Mouse (Mus musculus) hindbrain, embryonic 11.5 days (tissue): ENCODE results near the gene Nusap1. TPM values are rescaled to one million over a fixed set of nuclear protein-coding genes. Genes with fewer than 3 reads are reported as not detected.

Experiments used
- ATAC-seq: fragments of 200-750 bp; cut with Nextera tagmentation; 2 replicates; pipeline ENCODE4 v1.8.0; 2017; ENCODE audit warnings: mild to moderate bottlenecking, moderate TSS enrichment, moderate library complexity; ENCODE audit not compliant: low FRiP score
- DNase-seq: peaks from one replicate; pipeline ENCODE4 v3.0.0-alpha.2; 2015; ENCODE audit warnings: low spot score
- H3K27ac ChIP-seq: fragments of 300-500 bp; sonication (generic); 2 replicates; pipeline ENCODE4 v1.5.1; 2014; ENCODE audit warnings: mild to moderate bottlenecking, low read depth, low read length
- H3K27me3 ChIP-seq: fragments of 300-500 bp; sonication (generic); 2 replicates; pipeline ENCODE4 v1.6.1; 2014; ENCODE audit warnings: mild to moderate bottlenecking, low read length, moderate library complexity, mixed read lengths; ENCODE audit not compliant: control insufficient read depth, insufficient read depth
- H3K36me3 ChIP-seq: fragments of 300-500 bp; sonication (generic); 2 replicates; pipeline ENCODE4 v1.6.1; 2014; ENCODE audit warnings: mild to moderate bottlenecking, low read length, moderate library complexity, mixed read lengths; ENCODE audit not compliant: control insufficient read depth, insufficient read depth
- H3K4me1 ChIP-seq: fragments of 300-500 bp; sonication (generic); replicated peaks from 2 replicates; pipeline ENCODE4 v1.6.1; 2014; ENCODE audit warnings: low read length, mixed read lengths; ENCODE audit not compliant: control insufficient read depth, insufficient read depth
- H3K4me2 ChIP-seq: fragments of 300-500 bp; sonication (generic); replicated peaks from 2 replicates; pipeline ENCODE4 v1.6.1; 2014; ENCODE audit warnings: mild to moderate bottlenecking, low read depth, low read length
- H3K4me3 ChIP-seq: fragments of 300-500 bp; sonication (generic); 2 replicates; pipeline ENCODE4 v1.5.1; 2014; ENCODE audit warnings: low read depth, low read length
- H3K9ac ChIP-seq: fragments of 300-500 bp; sonication (generic); 2 replicates; pipeline ENCODE4 v1.6.1; 2014; ENCODE audit warnings: low read depth, low read length
- H3K9me3 ChIP-seq: fragments of 300-500 bp; sonication (generic); 2 replicates; pipeline ENCODE4 v1.6.1; 2016; ENCODE audit warnings: low read length; ENCODE audit not compliant: control insufficient read depth
- WGBS: fragments of 180-500 bp; shearing (Covaris S2); extraction: QIAGEN DNeasy Blood & Tissue Kit; methylation state at CpG from one replicate; pipeline ENCODE4 v1.1.7; 2014; 5-methylcytosine and 5-hydroxymethylcytosine counted together
- polyA plus RNA-seq: library from polyadenylated mRNA; unstranded; fragments of >200 nt; fragmentation: Nextera tagmentation; extraction: Ambion mirVana; gene quantifications from 2 replicates; pipeline ENCODE4 v1.2.1, GENCODE M21; 2014

Nusap1 gene
- polyA plus RNA-seq, 1 experiment from 2014 or later = 87.1 TPM

GRCm38 (mm10) chr2:119696111-119696510 is 78.0 kb downstream of the Nusap1 start:
- WGBS = 86% methylated on average over 1 of the region's 1 CpGs
- ATAC-seq = no peak
- H3K36me3 ChIP-seq = no peaks in the 10 kb centered on the region

GRCm38 (mm10) chr2:119698472-119698871 is 80.4 kb downstream of the Nusap1 start:
- Histone ChIP-seq H3K4me3 (no peak overlapping the region), H3K9ac (no peak overlapping the region), H3K4me1 (no peaks in the 10 kb centered on the region), H3K36me3 (no peaks in the 10 kb centered on the region), H3K27ac (no peak overlapping the region), H3K27me3 (no peaks in the 10 kb centered on the region), H3K9me3 (no peaks in the 10 kb centered on the region), H3K4me2 (no peak overlapping the region)
- DNase-seq = no peak
- WGBS = 90% methylated on average over 2 of the region's 2 CpGs
- ATAC-seq = no peak

More at GRCm38 (mm10) chr2:119696111-119696510, 78.0 kb downstream of the Nusap1 start:
- Histone ChIP-seq H3K27me3 (no peaks in the 10 kb centered on the region), H3K4me3 (no peak overlapping the region), H3K9me3 (no peaks in the 10 kb centered on the region), H3K4me2 (no peak overlapping the region), H3K4me1 (no peaks in the 10 kb centered on the region), H3K27ac (no peak overlapping the region), H3K9ac (no peak overlapping the region)
- no peak for DNase-seq

DNA sequence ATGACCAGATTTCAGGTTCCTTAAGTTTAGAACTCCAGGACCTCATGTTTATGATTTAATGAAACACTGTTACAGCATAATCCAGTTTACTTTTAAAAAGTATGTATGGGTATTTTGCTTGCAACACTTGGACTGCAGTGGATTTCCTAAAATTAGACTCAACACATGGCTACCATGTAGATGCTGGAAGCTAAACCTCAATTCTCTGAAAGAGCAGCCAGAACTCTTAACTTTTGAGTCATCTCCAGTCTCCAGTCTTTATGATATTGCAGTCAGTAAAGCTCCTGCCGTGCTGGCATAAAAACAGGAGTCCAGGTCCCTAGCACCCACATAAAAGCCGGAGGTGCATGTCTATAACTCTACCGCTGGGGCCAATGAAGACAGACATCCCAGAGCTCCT is 81.9 kb downstream of the Nusap1 start:
- Histone ChIP-seq H3K4me3 (no peak overlapping the region), H3K27ac (no peak overlapping the region), H3K4me1 (no peaks in the 10 kb centered on the region), H3K4me2 (no peak overlapping the region), H3K9me3 (no peaks in the 10 kb centered on the region), H3K9ac (no peak overlapping the region), H3K27me3 (no peaks in the 10 kb centered on the region), H3K36me3 (no peaks in the 10 kb centered on the region)
- DNase-seq = no peak
- 98% methylated on average over 3 of the region's 3 CpGs for WGBS
- ATAC-seq = no peak

Other genes with a start within 250 kb of the Nusap1 start
- gene Ino80, start 140.6 kb upstream of the Nusap1 start, polyA plus RNA-seq = 3.7 and 5.6 TPM in 2 replicates
- gene Exd1, start 70.7 kb upstream of the Nusap1 start, polyA plus RNA-seq = 0.40 and 0.49 TPM in 2 replicates
- gene Chp1, start 70.6 kb upstream of the Nusap1 start, polyA plus RNA-seq = 62.3 and 69.6 TPM in 2 replicates
- 30.7 and 33.2 TPM in 2 replicates for gene Oip5, start 171 bp downstream of the Nusap1 start, polyA plus RNA-seq
- 42.1 TPM in 2 replicates for gene Ndufaf1, start 44.5 kb downstream of the Nusap1 start, polyA plus RNA-seq
- gene Rtf1, start 56.8 kb downstream of the Nusap1 start, polyA plus RNA-seq = 32.5 and 40.8 TPM in 2 replicates
- gene Itpka, start 124.0 kb downstream of the Nusap1 start, polyA plus RNA-seq = 0.60 and 0.89 TPM in 2 replicates
- gene Ltk, start 142.1 kb downstream of the Nusap1 start, polyA plus RNA-seq = 0.08 and 0.46 TPM in 2 replicates
- gene Rpap1, start 169.2 kb downstream of the Nusap1 start, polyA plus RNA-seq = 19.0 and 19.9 TPM in 2 replicates
- 16.6 and 17.5 TPM in 2 replicates for gene Tyro3, start 179.4 kb downstream of the Nusap1 start, polyA plus RNA-seq